Mouse (Mus musculus): ENCODE data around the gene Ldhal6b. TPM values are rescaled to one million over a fixed set of nuclear protein-coding genes. Genes with fewer than 3 reads are reported as not detected.
A peak's percentile ranks its signal among the peaks of the same experiment; 100 is the strongest.

The Ldhal6b gene
- polyA plus RNA-seq, 1 experiment = 0.89 TPM

- no peak for DNase-seq (ENCODE audit: low read depth)
Observed at GRCm38 (mm10) chr17:5410336-5410735, 8.2 kb downstream of the Ldhal6b start.

- no peak for DNase-seq (ENCODE audit: low read depth)
Observed at GRCm38 (mm10) chr17:5407030-5407429, 11.5 kb downstream of the Ldhal6b start.

- no peak for DNase-seq (ENCODE audit: low read depth)
Observed at GRCm38 (mm10) chr17:5406566-5406965, 12.0 kb downstream of the Ldhal6b start.

- DNase-seq (ENCODE audit: low read depth) = no peak
Observed at GRCm38 (mm10) chr17:5403885-5404284, 14.7 kb downstream of the Ldhal6b start.

GRCm38 (mm10) chr17:5402624-5403023 is 15.9 kb downstream of the Ldhal6b start:
- DNase-seq (ENCODE audit: low read depth) = no peak

- no peak for DNase-seq (ENCODE audit: low read depth)
Observed at GRCm38 (mm10) chr17:5402069-5402468, 16.5 kb downstream of the Ldhal6b start.

GRCm38 (mm10) chr17:5401288-5401687 is 17.3 kb downstream of the Ldhal6b start:
- DNase-seq (ENCODE audit: low read depth) = no peak

GRCm38 (mm10) chr17:5400435-5401090 is 18.0 kb downstream of the Ldhal6b start:
- DNase-seq (ENCODE audit: low read depth) = no peak

GRCm38 (mm10) chr17:5397148-5398007 is 21.2 kb downstream of the Ldhal6b start:
- no peak for DNase-seq (ENCODE audit: low read depth)

- DNase-seq (ENCODE audit: low read depth) = no peak
Observed at GRCm38 (mm10) chr17:5396213-5396612, 22.4 kb downstream of the Ldhal6b start.

GRCm38 (mm10) chr17:5395454-5396205 is 22.9 kb downstream of the Ldhal6b start:
- DNase-seq (ENCODE audit: low read depth) = peak; percentile 95

- no peak for DNase-seq (ENCODE audit: low read depth)
Observed at GRCm38 (mm10) chr17:5390682-5391081, 27.9 kb downstream of the Ldhal6b start.

GRCm38 (mm10) chr17:5388351-5388750 is 30.2 kb downstream of the Ldhal6b start:
- DNase-seq (ENCODE audit: low read depth) = no peak

- peak; percentile 77 for DNase-seq (ENCODE audit: low read depth)
Observed at GRCm38 (mm10) chr17:5386885-5387545, 31.6 kb downstream of the Ldhal6b start.

GRCm38 (mm10) chr17:5385694-5386093 is 32.9 kb downstream of the Ldhal6b start:
- peak; percentile 75 for DNase-seq (ENCODE audit: low read depth)

- DNase-seq (ENCODE audit: low read depth) = peak; percentile 89
Observed at GRCm38 (mm10) chr17:5377930-5378310, 40.6 kb downstream of the Ldhal6b start.

GRCm38 (mm10) chr17:5377151-5377929 is 41.2 kb downstream of the Ldhal6b start:
- no peak for DNase-seq (ENCODE audit: low read depth)

- DNase-seq (ENCODE audit: low read depth) = no peak
Observed at GRCm38 (mm10) chr17:5372951-5373350, 45.6 kb downstream of the Ldhal6b start.

- no peak for DNase-seq (ENCODE audit: low read depth)
Observed at GRCm38 (mm10) chr17:5371521-5371920, 47.0 kb downstream of the Ldhal6b start.

- DNase-seq (ENCODE audit: low read depth) = no peak
Observed at GRCm38 (mm10) chr17:5371032-5371431, 47.5 kb downstream of the Ldhal6b start.
